Mouse (Mus musculus): ENCODE results near the gene Mepce.

- TF ChIP-seq CHD2 (IDR thresholded peaks at IDR 0.05; ENCODE audit: low read depth, low read length) = no peak
- no peak for TF ChIP-seq MAFK (IDR thresholded peaks at IDR 0.05; ENCODE audit: insufficient read depth, low read depth, low read length)
- TF ChIP-seq ZC3H11A (IDR thresholded peaks at IDR 0.05; ENCODE audit: borderline replicate concordance, low read depth, low read length) = no peak
Measured at GRCm38 (mm10) chr5:137746282-137746850, 41.1 kb downstream of the Mepce start.

Measured in ES-E14 (cell line).